Mouse (Mus musculus): ENCODE results near the gene Cdk2.

- no peak for TF ChIP-seq POLR2A (IDR thresholded peaks at IDR 0.05; ENCODE audit: insufficient read length, low read depth)
- TF ChIP-seq MAX (IDR thresholded peaks at IDR 0.05; ENCODE audit: low read depth): no peak
- TF ChIP-seq TCF3 (IDR thresholded peaks at IDR 0.05; ENCODE audit: insufficient read length, low read depth): no peak
- no peak for TF ChIP-seq CEBPB (IDR thresholded peaks at IDR 0.05; ENCODE audit: insufficient read depth, poor library complexity, severe bottlenecking)
- no peak for TF ChIP-seq MYOG (IDR thresholded peaks at IDR 0.05; ENCODE audit: control insufficient read depth in 1 of 3, insufficient read depth in 1 of 3, insufficient read length in 2 of 3, low read depth in 2 of 3)
- TF ChIP-seq USF1 (IDR thresholded peaks at IDR 0.05; ENCODE audit: low read depth): no peak
Observed at GRCm38 (mm10) chr10:128653866-128654265, 51.0 kb downstream of the Cdk2 start.

Data from myocyte (in vitro differentiated cells).